Mouse (Mus musculus) right cerebral cortex, postnatal 4 days (tissue): ENCODE data around the gene Bag2.
"Not testable (repeated sequence)": the region's sequence is repeated elsewhere in the genome, so short reads cannot be mapped to it uniquely, and the experiment has no call there.

Source experiments
- DNase-seq: peaks from one replicate; pipeline ENCODE4 v3.0.0-alpha.2; 2022

Bag2 gene

GRCm38 (mm10) chr1:33757491-33758041 lies at the start of gene Bag2:
Gene Bag2, minus strand, starts transcription at chr1:33757795.
- peak; percentile 61 for DNase-seq

DNA sequence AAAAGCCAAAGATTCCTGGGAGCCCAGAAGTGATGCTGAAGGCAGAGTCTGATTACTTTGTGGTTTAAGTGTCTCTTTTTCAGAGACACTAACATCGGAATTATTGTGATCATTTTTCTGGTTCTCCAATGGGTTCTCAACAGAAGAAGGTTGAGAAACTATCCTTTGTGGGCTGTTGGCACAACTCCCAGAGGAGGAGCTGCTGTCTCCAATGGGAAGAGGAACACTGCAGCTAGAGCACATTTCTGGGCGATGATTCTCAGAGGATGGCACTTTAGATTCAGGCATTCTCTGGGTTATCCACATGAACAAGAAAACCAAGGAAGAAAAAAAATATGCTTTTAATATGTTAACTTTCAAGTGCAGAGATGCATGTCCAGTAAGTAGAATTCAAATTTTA lies 45.7 kb upstream of the Bag2 start:
- no peak for DNase-seq

GRCm38 (mm10) chr1:33799620-33800019 lies 42.0 kb upstream of the Bag2 start:
- no peak for DNase-seq

- DNase-seq: no peak
Measured at GRCm38 (mm10) chr1:33788493-33788892, 30.9 kb upstream of the Bag2 start.

DNA sequence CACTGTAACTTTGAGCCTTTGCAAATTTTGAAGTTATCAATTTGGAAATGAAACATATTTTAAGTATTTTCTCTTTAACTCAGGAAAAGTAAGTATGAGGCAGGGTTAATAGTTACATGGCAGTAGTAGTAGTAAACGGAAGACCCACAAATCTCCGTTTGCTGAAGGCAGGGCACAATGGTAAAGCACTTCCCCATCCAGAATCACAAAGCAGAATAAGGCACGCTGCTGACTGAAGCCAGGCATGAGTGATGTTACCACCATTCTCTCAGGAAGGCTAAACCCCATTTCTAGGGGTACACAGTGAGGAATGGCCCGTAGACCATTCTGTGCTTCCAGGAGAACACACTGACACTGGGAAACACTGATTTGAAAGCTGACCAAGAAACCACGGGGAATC lies 30.5 kb upstream of the Bag2 start:
- no peak for DNase-seq

DNA sequence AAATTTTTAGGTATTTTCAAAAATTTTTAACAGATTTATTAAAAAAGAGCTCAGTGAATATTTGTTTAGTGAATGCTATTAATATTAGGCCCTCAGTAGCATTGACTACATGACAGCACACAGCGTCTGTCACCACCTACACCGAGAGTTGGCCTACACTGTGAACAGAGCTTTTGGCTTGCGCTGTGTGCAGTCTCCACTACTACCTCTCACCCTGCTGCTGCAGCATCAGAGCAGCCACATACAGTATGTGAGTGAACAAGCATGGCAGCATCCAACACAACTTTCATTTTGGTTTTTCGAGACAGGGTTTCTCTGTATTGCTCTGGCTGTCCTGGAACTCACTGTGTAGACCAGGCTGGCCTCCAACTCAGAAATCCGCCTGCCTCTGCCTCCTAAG lies 27.0 kb upstream of the Bag2 start:
- no peak for DNase-seq

DNA sequence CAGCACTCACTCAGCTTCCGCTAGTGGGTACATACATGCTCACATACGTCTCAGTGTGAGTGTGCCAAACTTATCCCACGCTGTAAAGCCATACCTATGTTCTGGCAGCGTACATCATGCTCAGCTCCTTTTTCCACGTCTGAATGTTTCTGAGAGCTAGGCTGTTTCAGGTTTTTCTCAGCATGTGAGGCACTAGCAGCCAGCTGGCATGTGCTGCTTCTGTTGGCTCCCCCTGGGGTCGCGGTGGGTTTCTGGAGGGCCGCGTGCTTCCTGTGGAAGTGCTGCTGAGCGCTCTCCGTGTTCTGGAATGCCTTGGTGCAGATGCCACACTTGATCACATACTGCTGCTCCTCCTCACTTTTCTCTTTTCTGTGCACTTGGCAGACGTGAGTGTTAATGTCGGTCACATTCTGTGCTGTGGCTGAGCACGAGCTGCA lies 18.6 kb upstream of the Bag2 start:
- no peak for DNase-seq

DNA sequence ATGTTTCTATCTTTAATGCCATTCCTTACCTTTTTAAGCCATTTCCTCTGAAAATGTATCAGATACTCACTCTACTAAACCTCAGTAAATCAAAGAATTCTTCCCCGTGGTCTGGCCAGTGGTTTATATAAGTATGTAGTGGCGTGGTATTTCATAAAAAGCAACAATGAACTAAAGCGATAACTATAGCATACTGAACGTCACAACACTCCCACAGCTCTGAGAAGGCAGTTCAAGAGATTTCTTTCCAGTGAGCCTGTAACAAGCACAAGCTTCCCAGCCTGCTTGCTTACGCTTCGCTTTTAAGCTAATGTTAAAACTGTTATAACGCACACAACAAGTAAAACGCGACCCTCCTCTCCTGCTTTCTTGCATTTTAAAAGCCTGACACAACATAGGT lies 14.5 kb upstream of the Bag2 start:
- no peak for DNase-seq

GRCm38 (mm10) chr1:33771621-33772020 lies 14.0 kb upstream of the Bag2 start:
- DNase-seq: no peak

GRCm38 (mm10) chr1:33768827-33769226 lies 11.2 kb upstream of the Bag2 start:
- DNase-seq: no peak

DNA sequence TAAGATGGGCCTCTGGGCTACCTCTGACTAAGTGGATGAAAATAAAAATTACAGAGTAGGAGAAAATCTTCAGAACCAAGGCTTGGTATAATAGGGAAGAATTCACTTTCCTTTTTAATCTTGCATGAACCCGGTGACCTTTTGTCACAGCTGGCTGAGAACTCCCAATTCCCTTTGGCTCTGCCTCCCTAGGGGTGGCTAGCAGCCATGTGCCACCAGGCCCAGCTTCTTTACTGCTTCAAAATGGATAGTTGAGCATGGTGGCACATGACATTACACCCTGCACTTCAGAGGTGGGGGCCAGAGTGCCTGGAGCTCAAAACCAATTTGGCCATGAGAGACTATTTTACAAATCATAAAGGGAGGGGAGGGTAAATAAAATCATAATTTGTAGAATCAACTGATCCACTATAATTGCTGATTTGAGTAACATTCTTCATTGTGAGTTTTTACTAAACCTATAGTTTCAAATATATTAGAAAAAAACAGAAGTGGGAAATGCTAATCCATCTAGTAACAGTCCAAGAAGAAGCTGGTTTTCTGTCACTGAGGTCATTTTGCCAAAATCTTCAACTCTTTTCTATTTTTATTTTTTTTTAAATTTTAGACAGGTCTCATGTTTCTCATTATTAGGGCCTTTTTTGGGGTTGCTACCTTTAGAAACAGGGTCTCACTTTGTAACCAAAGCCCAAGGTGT lies 10.6 kb upstream of the Bag2 start:
- no peak for DNase-seq

GRCm38 (mm10) chr1:33766520-33767508 lies 9.2 kb upstream of the Bag2 start:
- DNase-seq: no peak

DNA sequence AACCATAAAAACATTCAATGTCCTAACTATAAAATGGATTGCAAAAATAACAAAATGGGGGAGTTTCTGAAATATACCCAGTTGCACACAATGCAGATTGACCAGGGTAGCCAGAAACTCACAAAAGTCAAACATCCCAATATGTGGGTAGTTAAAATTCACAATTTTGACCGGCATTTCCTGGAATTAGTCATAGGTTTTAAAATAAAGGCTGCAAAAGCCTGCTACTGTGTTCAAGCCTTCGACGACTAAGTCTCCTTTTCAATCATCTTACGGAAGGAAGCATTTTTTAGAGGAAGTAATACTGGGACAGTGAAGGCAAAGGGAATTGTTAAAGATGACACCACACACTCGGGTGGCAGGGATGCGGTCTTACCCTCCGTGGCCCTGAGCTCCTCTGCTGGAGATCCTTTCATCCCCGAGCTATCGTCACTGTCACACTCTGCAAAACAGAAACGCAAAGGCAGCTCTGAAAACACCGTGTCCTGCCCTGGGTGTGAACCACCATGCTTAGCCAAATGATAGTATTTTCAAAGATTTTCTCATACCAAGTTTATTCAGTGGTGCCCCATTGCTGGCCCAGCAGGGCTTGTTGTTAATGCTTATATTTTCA lies 8.0 kb upstream of the Bag2 start:
- DNase-seq: no peak

- DNase-seq: no peak
Measured at GRCm38 (mm10) chr1:33763826-33764225, 6.2 kb upstream of the Bag2 start.

- no peak for DNase-seq
Measured at GRCm38 (mm10) chr1:33758488-33758887, 893 bp upstream of the Bag2 start.

- no peak for DNase-seq
Measured at GRCm38 (mm10) chr1:33757033-33757413, 572 bp downstream of the Bag2 start.

- no peak for DNase-seq
Measured at GRCm38 (mm10) chr1:33756258-33757032, 1.1 kb downstream of the Bag2 start.

DNA sequence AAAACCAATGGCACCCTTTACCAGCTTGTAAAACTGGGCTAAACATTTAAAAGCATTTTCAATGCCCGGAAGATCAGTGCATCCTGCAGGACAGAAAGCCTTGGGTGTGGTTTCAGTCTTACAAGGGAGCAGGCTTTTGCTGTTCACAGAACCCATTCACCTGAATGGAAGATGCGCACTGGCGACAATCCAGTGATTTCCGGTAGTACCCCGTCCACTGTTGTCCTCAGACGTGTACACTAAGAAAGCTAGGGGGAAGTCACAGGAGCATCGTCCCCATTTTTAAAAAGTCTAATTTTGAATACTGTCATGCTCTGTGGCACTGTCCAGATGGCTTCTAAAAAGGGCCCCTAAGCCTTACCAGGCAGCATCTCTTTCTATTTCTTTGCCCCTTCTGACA lies 1.8 kb downstream of the Bag2 start:
- no peak for DNase-seq

GRCm38 (mm10) chr1:33754965-33755735 lies 2.4 kb downstream of the Bag2 start:
- peak; percentile 26 for DNase-seq

DNA sequence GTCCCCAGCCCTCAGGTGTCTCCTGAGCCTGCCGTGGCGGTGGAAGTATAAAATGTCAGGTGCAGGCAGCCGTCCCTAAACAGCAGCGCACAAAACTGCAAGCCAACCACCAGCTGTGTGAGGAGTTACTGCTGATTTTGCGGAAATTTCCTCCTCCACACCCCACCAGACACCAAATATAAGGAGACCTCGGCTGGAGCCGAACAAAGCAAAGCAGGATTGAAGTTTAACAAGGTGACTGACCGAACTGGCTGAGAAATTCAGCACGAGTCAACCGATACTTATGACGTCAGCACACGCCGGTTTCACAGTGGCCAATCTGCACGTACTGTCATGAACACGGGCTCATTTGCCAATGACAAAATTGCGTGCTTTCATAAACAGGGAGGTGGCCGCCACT lies 3.5 kb downstream of the Bag2 start:
- DNase-seq: no peak

GRCm38 (mm10) chr1:33751283-33751682 lies 6.3 kb downstream of the Bag2 start:
- no peak for DNase-seq

DNA sequence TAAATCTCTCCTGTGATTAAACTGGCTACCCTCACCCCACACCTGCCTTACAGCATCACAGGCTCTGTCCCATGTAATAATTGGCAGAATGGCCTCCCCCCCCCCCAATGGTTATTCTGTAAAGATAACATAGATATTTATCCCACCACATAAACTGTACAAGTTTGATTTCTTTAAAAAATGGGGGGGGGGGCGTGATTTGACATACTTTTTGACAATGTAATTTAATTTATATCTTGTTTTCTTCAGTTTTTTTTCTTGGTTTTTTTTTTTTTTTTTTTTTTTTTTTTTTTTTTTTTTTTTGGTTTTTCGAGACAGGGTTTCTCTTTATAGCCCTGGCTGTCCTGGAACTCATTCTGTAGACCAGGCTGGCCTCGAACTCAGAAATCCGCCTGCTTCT lies 7.9 kb downstream of the Bag2 start:
- not testable (repeated sequence) for DNase-seq
